Mouse (Mus musculus): ENCODE measurements around the gene Tbrg4.

The Tbrg4 gene

GRCm38 (mm10) chr11:6623704-6624103 lies 2.2 kb downstream of the Tbrg4 start:
- no peak for DNase-seq (ENCODE audit: low read depth, low spot score)

GRCm38 (mm10) chr11:6615250-6616205 lies 10.3 kb downstream of the Tbrg4 start:
- no peak for DNase-seq (ENCODE audit: low read depth, low spot score)

DNA sequence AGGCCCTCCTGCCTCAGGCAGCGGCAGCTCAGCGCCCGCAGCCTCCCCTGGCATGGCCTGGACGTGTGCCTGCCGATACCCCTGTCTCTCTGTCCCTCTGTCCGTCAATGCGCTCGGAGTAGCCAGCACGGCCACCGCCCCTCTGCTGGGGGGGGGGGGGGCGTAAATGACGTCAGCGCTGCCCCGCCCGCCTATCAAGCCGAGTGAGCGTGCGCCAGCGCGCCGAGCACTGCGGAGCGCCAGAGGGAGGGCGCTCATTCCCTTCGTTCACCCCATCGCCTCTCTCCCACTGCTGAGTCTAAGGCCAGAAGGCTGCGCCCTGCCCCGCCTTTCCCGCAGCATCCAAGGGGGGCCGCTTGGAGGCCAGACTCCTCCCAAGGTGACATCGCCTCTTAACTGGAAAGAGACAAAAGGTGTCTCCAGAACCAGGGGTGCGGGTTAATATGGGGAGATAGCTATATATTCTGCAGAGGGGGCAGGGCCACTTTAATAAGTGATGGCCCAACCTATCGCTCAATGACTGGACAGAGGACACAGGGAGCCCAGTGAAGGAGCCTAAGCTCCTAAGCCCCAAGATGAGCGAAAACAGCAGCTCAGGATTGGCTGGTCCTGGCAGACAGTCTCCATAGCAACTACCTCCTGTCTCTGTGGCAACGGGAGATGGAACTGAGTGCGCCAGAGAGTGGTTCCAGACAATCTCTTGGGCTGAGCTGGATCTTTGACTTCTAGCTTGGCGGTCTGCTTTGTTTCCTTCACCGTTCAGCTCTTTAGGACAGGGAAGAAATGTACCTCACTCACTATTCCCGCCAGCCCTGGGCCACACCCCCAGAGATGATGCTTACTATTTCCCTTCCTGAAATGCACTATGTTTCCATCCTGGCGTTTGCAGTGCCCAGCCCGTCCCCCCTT lies 20.1 kb downstream of the Tbrg4 start, which contains the start of gene Nacad:
Gene Nacad, minus strand, starts transcription at position 563 of the 909 bp plus-strand sequence.
- no peak for DNase-seq (ENCODE audit: low read depth, low spot score)

- DNase-seq (ENCODE audit: low read depth, low spot score) = no peak
Observed at GRCm38 (mm10) chr11:6605021-6605481, 20.8 kb downstream of the Tbrg4 start.

DNA sequence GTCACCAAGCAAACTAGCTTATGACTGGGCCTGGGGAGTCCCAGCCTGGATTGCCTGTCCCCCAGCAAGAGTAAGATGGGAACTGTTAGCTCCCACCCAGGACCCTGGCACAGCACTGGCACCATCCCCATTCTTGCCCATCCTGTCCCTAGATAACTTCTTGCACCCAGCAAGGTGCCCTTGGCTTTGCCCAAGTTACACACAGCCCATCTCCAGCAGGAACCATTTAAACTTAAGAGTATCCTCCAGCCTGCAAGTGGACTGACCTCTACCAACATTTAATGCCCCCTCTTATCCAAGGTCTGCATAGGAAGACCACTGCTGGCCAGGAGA lies 21.3 kb downstream of the Tbrg4 start:
- DNase-seq (ENCODE audit: low read depth, low spot score) = no peak

DNA sequence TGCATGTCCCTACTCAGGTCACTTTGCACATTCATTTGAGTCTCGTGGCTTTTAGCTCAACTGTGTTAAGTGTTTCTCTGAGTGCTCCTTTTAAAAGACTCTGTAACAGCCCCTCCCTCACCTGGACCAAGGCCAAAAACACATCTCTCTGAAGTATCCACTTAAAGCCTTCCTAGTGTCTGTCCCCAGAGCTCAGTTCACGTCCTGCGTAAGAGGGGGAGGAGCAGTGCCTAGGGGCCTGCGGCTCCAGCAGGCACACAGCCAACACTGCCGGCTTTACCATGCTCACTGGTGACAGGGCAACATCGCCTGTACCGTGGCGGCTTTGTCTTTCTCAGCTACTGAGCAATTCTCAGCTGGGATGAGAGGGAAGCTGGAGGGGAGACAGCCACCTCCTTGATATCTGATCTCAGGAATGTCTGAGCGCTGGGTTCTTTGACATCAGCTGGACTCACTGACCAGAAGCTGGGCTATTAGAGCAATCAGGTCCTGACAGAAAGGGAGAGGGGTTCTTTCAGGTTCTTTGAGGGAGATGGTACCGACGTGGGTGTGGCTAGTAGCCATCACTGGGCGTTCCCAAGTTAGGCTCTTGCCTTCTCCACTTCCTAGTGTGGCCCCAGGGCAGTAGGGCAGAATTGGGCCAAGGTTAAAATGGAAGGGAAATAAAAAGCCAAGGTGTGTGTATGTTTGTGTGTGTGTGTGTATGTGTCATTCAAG lies 21.8 kb downstream of the Tbrg4 start:
- DNase-seq (ENCODE audit: low read depth, low spot score) = no peak

DNA sequence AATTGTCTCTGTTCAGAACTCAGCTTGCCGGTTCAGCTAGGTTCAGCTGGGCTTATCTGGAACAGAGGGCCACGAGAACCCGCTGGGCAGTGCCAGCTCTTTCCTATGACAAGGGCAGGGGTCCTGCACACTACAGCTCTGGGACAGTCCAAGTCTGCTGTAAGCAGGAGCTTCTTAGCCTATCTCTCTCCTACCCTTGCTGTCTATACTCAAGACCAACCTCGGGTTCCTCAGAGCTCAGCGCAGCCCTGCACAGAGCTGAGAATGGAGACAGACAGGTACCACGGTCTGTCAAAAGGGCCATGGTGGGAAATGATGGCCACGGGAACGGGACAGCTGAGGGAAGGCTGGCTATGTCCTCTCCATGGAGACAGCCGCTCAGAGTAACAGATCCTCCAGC lies 22.6 kb downstream of the Tbrg4 start:
- DNase-seq (ENCODE audit: low read depth, low spot score) = no peak

DNA sequence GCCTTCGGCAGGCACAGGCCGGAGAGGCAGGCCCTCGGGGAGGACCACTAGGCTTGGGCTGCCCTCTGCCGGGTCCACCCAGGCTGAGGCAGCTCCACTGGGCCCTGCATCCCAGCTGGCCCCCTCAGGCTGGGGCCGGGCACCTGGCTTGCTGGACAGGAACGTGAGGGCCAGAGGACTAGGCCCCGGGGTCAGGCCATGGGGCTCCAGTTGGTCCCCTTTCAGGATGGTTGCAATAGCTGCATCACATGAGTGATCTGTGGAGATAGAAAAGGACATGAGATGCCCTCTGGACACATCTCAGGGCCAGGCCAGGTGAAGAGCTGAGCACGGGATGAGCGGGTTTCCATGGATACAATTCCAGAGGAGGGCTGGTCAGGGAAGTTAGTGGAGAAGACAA lies 23.2 kb downstream of the Tbrg4 start:
- no peak for DNase-seq (ENCODE audit: low read depth, low spot score)

DNA sequence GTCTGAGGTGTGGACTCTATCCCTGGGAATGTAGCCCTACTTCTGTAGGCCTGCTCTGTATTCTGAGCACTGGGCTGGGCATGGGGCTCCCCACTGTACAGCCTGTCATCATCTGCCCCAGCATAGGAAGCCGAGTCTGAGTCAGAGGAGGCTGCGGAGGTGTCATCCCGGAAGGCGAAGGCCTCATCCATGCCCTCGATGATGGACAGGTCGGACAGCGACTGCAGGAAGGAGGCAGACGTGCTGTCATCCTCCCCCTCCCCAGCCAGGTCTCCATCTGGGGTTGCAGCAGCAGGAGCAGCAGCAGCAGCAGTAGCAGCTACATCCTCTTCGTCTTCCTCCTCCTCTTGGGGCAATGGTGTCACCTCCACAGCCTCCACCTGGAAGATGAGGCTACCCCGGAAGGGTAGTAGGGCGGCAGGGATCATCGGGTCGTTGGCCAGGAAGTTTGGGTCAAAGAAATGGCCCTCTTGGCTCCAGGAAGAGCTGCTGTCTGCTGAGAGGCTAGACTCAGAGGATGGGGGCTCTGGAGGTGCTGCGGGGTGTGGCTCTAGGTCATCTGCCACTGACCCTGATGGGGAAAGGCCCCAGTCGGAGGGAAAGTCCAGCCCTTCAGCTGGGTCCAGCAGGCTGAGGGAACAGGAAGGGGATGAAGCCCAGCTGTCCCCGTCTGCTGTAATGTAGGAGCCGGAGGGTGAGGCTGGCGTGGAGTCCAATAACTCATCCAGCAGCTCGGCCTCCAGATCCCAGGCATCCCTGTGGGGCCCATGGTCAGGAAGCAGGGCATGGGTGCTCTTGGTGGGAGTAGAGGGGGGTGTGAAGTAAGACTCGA lies 24.0 kb downstream of the Tbrg4 start:
- DNase-seq (ENCODE audit: low read depth, low spot score) = no peak

GRCm38 (mm10) chr11:6600284-6600944 lies 25.5 kb downstream of the Tbrg4 start:
- DNase-seq (ENCODE audit: low read depth, low spot score) = no peak

- no peak for DNase-seq (ENCODE audit: low read depth, low spot score)
Observed at GRCm38 (mm10) chr11:6599831-6600230, 26.0 kb downstream of the Tbrg4 start.

- no peak for DNase-seq (ENCODE audit: low read depth, low spot score)
Observed at GRCm38 (mm10) chr11:6599011-6599681, 26.7 kb downstream of the Tbrg4 start.

DNA sequence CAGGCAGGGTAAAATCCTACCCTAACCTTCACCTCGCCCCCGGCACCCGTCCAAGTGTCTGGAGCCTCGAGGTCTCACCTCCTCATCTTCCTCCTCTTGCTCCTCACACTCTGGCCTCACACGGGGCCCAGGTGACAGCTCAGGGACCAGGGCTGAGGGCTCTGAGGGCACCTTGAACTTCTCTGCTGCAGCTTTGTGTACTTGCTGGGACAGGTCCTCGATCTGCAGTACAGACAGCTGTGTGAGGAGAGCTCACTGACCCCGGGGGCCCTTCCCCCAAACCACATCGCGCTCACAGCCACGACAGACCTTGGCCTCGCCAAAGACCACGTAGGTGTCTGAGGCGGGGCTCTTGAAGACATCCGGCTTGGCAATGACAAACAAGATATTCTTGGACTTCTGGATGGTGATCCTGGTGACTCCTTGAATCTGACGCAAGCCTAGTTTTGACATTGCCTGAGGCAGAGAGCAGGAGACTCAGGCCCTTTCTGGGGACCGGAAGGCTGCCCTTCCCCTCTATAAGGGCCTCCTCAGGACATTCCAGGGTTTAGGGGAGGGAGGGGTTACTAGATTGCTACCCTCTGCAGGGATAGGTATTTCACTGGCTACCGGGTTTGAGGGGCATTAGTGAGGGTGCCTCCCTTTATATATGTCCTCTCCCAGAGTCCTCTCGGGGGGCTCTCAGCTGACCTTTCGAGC lies 27.5 kb downstream of the Tbrg4 start:
- no peak for DNase-seq (ENCODE audit: low read depth, low spot score)

DNA sequence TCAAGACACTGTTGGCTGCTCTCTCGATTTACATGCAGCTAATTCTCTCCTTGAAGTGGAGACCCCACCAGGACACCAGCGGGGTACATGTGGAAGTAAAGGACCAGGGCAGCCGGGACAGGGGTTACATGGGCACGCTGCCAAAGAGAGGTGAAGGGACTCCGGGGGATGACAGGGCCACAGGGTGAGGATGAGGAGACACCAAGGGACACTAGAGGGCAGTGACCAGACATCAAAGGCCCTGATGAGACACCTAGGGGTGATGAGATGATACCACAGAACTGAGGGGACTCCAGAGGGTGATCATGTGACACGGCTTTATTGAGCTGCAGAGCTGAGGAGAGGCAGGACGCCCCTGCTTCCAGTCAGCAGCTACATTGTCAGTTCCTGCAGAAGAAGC lies 28.3 kb downstream of the Tbrg4 start:
- DNase-seq (ENCODE audit: low read depth, low spot score) = no peak

DNA sequence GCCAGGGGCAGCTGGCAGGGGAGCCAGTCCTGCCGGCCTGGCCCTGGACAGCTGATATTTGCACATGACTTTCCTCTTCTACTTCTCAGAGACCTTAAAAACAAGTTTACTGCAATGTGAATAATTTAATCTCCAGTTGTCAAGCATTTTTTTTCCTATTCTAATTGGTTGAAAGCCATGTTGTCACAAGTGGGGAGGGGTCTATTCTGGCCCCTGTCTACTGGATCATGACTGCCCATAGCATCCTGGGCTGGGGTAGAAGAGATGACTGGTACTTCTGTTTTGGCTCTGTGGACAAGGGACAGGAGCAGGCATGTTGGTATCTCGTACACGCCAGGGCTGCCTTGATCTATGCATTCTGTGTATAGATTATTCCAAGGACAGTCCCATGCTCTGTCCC lies 29.3 kb downstream of the Tbrg4 start:
- no peak for DNase-seq (ENCODE audit: low read depth, low spot score)

DNA sequence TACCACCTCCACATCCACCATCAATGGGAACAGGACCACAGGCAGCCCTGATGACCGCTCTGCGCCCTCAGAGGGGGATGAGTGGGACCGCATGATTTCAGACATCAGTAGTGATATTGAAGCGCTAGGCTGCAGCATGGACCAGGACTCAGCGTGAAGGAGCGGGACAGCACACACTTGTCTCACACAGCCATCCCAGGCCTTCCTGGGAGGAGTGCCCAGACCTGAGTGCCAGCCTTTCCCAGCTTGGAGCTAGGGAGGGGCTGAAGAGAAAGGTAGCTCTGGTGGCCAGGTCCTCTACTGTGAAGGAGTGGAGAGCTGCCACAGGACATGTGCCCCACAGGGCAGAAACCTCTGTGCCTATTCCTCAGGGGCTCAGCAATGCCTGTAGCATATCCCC lies 29.7 kb downstream of the Tbrg4 start:
- no peak for DNase-seq (ENCODE audit: low read depth, low spot score)

GRCm38 (mm10) chr11:6595339-6595738 lies 30.5 kb downstream of the Tbrg4 start:
- DNase-seq (ENCODE audit: low read depth, low spot score) = no peak

- DNase-seq (ENCODE audit: low read depth, low spot score) = no peak
Observed at GRCm38 (mm10) chr11:6594845-6595244, 31.0 kb downstream of the Tbrg4 start.

- DNase-seq (ENCODE audit: low read depth, low spot score) = no peak
Observed at GRCm38 (mm10) chr11:6593406-6593805, 32.5 kb downstream of the Tbrg4 start.

All from A20 (cell line).